Mouse (Mus musculus) embryo, embryonic 9.5 days (tissue): Measurements from ENCODE around the gene Nfatc2.

Experiments used
- DNase-seq: peaks from one replicate; pipeline ENCODE4 v3.0.0-alpha.2; 2017; ENCODE audit errors: extremely low spot score

The Nfatc2 gene

GRCm38 (mm10) chr2:168441494-168441893 is 160.0 kb downstream of the Nfatc2 start:
- no peak for DNase-seq

DNA sequence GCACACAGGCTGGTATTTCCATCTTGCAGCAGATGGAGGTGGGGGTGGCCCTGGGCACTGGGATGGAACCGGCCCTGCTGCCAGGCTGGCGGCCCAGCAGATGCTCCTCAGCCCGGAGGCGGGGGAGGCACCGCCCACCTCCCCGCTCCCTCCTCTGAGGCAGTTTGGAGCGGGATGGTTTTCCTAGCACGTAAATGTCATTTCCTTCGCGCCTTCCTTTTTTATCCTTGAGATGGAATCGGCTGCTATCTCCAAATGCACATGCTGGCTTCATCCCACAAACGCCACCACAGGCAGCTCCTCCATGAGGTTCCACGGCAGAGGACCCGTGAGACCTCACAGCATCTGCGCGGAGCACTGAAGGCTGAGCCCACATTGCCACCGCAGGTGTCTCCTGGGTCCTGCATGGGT is 160.5 kb downstream of the Nfatc2 start:
- no peak for DNase-seq

DNA sequence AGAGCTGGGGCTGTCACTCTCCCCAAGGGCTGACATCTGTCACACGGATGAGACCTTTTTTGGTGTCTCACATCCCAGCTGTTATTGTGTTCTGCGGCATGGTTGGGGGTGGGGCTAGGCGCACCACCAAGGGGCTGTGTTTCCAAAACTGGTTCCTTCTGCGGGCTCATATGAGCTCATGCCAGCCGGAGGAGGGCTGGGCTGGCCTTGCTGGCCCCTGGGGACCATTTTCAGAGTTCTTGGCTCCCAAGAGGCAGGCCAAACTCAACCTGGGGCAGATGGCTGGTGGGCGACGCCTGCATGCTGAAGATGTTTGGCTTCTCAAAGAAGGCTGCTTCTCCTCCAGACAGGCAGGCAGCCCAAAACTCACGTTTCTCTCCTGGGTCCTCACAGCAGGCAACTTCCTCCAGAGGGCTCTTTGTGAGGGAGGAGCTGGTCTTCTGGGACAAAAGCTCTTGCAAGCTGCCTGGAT is 162.4 kb downstream of the Nfatc2 start:
- no peak for DNase-seq

DNA sequence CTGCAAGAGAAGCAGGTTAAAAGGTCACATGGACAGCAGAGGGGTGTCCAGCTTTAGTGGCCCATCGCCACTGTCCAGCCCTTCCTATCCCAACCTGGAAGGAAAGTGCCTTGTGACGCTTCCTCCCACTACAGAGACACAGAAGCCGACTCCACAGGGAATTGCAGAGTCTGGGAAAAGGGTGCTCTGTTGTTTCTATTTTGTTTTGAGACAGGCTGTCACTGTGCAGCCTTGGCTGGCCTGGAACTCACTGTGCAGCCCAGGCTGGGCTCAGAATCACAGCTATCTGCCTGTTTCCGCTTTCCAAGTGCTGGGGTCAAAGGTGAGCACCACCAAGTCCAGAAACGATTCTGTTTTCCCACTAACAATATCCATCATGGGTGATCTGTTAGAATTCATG is 167.3 kb downstream of the Nfatc2 start:
- no peak for DNase-seq

DNA sequence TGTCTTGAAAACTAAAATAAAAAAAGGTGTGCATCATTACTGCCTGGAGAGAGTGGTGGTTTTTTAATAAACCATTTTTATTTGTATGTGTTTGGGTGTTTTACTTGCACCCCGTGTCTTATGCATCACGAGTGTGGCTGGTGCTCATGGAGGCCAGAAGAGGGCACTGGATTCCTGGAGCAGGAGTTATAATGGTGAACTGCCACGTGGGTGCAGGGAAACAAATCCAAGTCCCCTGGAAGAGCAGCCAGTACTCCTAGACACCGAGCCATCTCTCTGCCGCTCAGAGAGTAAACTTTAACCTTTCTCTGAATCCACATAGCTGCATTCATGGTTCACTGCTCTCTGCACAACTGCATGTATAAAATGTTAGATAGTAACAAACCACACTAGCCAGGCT is 168.1 kb downstream of the Nfatc2 start:
- no peak for DNase-seq

- no peak for DNase-seq
Observed at GRCm38 (mm10) chr2:168432394-168432793, 169.1 kb downstream of the Nfatc2 start.

DNA sequence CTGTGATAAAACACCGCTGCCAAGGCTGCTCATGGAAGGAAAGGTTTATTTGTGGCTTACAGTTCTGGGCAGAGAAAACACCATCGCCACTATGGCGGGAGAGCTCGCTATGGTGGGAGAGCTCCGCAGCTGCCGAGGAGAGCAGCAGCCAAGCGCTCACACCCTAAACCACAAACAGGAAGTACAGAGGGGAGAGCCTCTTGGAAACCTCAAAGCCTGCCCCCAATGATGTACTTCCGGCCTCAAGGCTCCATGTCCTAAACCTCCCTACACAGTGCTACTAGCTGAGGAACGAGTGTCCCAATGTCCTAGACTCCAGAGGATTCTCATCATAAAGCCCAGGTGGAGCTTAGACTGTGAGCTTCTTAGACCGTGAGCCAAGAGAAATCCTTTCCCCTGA is 171.9 kb downstream of the Nfatc2 start:
- no peak for DNase-seq

DNA sequence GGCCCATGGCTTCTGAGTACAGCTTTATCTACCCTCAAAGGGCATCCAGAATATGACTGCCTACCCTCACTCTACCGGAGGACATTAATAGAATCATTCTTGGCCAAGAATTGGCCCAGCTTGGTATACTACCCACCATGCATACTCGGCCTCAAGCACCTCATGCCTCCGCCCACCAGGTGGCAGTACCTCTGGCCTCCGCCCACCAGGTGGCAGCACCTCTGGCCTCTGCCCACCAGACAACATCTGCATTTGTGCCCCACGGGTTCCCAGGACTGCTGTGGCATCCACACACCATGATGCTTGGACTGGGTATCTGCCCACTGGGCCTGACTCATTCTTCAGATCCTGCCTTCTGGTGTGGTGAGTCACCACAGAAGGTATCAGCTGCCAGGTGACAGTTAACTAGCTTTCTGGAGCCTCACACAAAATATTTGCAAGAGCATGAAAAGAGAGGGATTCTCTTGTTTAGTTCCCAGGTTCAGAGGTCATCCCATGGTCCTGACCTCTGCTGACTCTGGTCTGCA is 173.0 kb downstream of the Nfatc2 start:
- no peak for DNase-seq
